Mouse (Mus musculus) cortical plate, adult 2 months (tissue): ENCODE results near the gene Tpd52l2. TPM values are rescaled to one million over a fixed set of nuclear protein-coding genes. Genes with fewer than 3 reads are reported as not detected.

Source experiments
- H3K27ac ChIP-seq: fragments of 200-500 bp; 2 replicates; pipeline ENCODE4 v1.5.1; 2012; ENCODE audit warnings: low read length, control low read depth, inconsistent platforms; ENCODE audit not compliant: insufficient read depth
- H3K4me1 ChIP-seq: fragments of 200-500 bp; 2 replicates; pipeline ENCODE4 v1.6.1; 2011; ENCODE audit warnings: low read length; ENCODE audit not compliant: control insufficient read depth, insufficient read depth
- H3K4me3 ChIP-seq: fragments of 200-500 bp; 2 replicates; pipeline ENCODE4 v1.5.1; 2011; ENCODE audit warnings: mild to moderate bottlenecking, low read length, control low read depth; ENCODE audit not compliant: insufficient read depth
- CTCF ChIP-seq: fragments of 200-500 bp; IDR thresholded peaks from 2 replicates; pipeline ENCODE4 v1.5.1; 2011; ENCODE audit warnings: mild to moderate bottlenecking, control low read depth, low read length; ENCODE audit not compliant: insufficient read depth; ENCODE audit errors: extremely low read depth
- POLR2A ChIP-seq: fragments of 200-500 bp; IDR thresholded peaks from 2 replicates; pipeline ENCODE4 v1.6.1; 2011; ENCODE audit warnings: mild to moderate bottlenecking, low read length, control low read depth; ENCODE audit not compliant: insufficient read depth; ENCODE audit errors: extremely low read depth
- polyA plus RNA-seq: library from polyadenylated mRNA; depleted of rRNA; stranded (reverse); fragments of >200 nt; gene quantifications from 2 replicates; pipeline ENCODE4 v1.2.3, GENCODE M21; 2012

Tpd52l2 gene
- polyA plus RNA-seq, 1 experiment = 120 TPM

DNA sequence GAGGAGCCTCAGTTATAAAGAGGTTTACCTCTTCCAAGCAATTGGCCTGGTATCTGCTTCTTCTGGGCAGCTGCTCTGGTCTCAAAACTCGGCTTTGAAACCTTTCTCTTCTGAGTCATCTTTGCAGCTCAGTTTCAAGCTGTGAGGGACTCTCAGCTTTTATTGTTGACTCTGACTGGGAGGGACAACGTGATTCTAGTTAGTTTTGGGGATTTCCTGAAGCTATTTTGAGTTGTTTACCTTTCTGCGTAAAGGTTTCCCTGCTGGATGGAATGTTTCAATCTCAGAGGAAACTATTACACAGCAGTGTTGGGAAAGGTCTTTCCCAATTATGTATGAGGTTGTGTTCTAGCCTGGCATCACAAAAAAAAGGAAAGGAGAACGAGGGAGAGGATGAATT, 1.7 kb downstream of the Tpd52l2 start:
- H3K4me1 ChIP-seq = peaks cover 2% of the 10 kb centered on the region; the same call in 1 of the 2 replicates
- H3K4me3 ChIP-seq = no peak overlapping the region
- H3K27ac ChIP-seq = no peak overlapping the region
- TF ChIP-seq CTCF (no peak), POLR2A (no peak)

DNA sequence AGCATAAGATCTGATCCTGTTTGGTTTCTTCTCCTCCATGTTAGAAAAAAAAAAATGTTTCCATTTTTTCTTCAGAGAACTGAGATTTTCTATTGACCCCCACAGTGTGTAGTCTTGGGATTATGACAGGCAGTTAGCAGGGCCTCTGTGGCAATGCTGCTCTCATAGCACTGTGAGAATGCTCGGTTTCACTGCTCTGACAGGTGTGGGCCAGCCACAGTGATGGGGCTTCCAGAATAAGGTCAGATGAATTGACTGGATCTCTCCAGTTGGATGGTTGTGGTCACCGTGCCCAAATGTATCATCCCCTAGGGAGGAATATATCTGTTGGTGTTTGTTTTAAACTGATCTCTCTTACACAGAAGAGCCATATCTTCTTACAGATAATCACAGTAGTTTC, 12.2 kb downstream of the Tpd52l2 start:
- Histone ChIP-seq H3K4me3 (no peak overlapping the region), H3K27ac (no peak overlapping the region), H3K4me1 (no peaks in the 10 kb centered on the region)
- TF ChIP-seq CTCF = no peak
- no peak for TF ChIP-seq POLR2A

- Histone ChIP-seq H3K4me3 (no peak overlapping the region), H3K4me1 (no peaks in the 10 kb centered on the region), H3K27ac (no peak overlapping the region)
- TF ChIP-seq POLR2A (no peak), CTCF (no peak)
Measured at GRCm38 (mm10) chr2:181511231-181511630, 14.3 kb downstream of the Tpd52l2 start.

- H3K27ac ChIP-seq = no peak overlapping the region
- peak overlapping the region; percentile 51 for H3K4me3 ChIP-seq
- H3K4me1 ChIP-seq = peaks cover 3% of the 10 kb centered on the region
- no peak for TF ChIP-seq POLR2A
- TF ChIP-seq CTCF = no peak
Measured at GRCm38 (mm10) chr2:181519201-181519600, 22.3 kb downstream of the Tpd52l2 start.

GRCm38 (mm10) chr2:181520118-181520935, 23.4 kb downstream of the Tpd52l2 start, which contains the start of gene Dnajc5:
Gene Dnajc5 (plus strand): TSS chr2:181520485.
- peaks cover 5% of the 10 kb centered on the region for H3K4me1 ChIP-seq
- H3K27ac ChIP-seq = peak within 1 kb of the TSS; percentile 91
- TF ChIP-seq POLR2A (peak; percentile 75), CTCF (no peak)
- H3K4me3 ChIP-seq = peak within 1 kb of the TSS; percentile 51

DNA sequence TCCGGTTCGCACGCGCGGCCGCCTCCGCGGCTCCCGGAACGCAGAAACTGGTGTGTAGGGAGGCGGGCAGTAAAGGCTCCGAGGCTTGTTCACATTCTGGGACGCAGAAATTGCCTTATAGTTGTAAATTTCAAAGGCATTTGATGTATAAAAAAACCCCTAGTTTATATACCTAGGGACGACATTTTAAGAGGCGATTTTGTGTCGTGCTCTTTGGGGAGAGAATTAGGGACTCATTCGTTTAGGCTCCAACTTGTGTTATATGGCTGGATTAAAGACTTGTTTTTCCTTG, 23.9 kb downstream of the Tpd52l2 start:
- H3K4me3 ChIP-seq = peak overlapping the region; percentile 51
- TF ChIP-seq CTCF (no peak), POLR2A (no peak)
- H3K4me1 ChIP-seq = peaks cover 7% of the 10 kb centered on the region
- peak overlapping the region; percentile 91 for H3K27ac ChIP-seq

GRCm38 (mm10) chr2:181521491-181521890, 24.5 kb downstream of the Tpd52l2 start:
- peak overlapping the region; percentile 51; the same call in 1 of the 2 replicates for H3K4me3 ChIP-seq
- H3K27ac ChIP-seq = no peak overlapping the region
- H3K4me1 ChIP-seq = peaks cover 7% of the 10 kb centered on the region
- no peak for TF ChIP-seq POLR2A
- no peak for TF ChIP-seq CTCF

GRCm38 (mm10) chr2:181522811-181523210, 25.9 kb downstream of the Tpd52l2 start:
- H3K4me1 ChIP-seq = peaks cover 7% of the 10 kb centered on the region
- TF ChIP-seq POLR2A (no peak), CTCF (peak; percentile 31; the same call in 1 of the 2 replicates)

GRCm38 (mm10) chr2:181525526-181525925, 28.6 kb downstream of the Tpd52l2 start:
- H3K4me3 ChIP-seq = no peak overlapping the region
- TF ChIP-seq CTCF (no peak), POLR2A (no peak)
- no peak overlapping the region for H3K27ac ChIP-seq
- peaks cover 7% of the 10 kb centered on the region for H3K4me1 ChIP-seq

More at GRCm38 (mm10) chr2:181522811-181523210, 25.9 kb downstream of the Tpd52l2 start:
- Histone ChIP-seq H3K27ac (no peak overlapping the region), H3K4me3 (no peak overlapping the region)

GRCm38 (mm10) chr2:181529076-181529475, 32.1 kb downstream of the Tpd52l2 start:
- H3K27ac ChIP-seq = no peak overlapping the region
- H3K4me3 ChIP-seq = no peak overlapping the region
- peaks cover 3% of the 10 kb centered on the region; the same call in 1 of the 2 replicates for H3K4me1 ChIP-seq
- TF ChIP-seq POLR2A (no peak), CTCF (no peak)

DNA sequence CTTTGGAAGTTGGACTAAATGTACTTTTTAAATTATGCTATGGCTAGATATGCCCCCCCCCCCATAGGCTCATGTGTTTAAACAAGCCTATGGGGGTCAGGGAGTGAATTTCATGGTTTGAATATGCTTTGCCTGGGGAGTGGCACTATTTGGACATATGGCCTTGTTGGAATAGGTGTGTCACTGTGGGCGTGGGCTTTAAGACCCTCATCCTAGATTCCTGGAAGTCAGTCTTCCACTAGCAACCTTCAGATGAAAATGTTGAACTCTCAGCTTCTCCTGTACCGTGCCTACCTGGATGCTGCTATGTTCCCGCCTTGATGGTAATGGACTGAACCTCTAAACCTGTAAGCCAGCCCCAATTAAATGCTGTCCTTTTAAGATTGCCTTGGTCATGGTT, 35.6 kb downstream of the Tpd52l2 start:
- TF ChIP-seq POLR2A (no peak), CTCF (no peak)
- H3K27ac ChIP-seq = no peak overlapping the region
- H3K4me1 ChIP-seq = peaks cover 2% of the 10 kb centered on the region; the same call in 1 of the 2 replicates
- H3K4me3 ChIP-seq = no peak overlapping the region
